Mouse (Mus musculus) spleen, postnatal 14 days (tissue): ENCODE measurements around the gene Epyc.
"Not testable (repeated sequence)": the region's sequence is repeated elsewhere in the genome, so short reads cannot be mapped to it uniquely, and the experiment has no call there.

Experiments
- DNase-seq, 2 experiments: peaks; one replicate each; pipeline ENCODE4 v3.0.0; 2021 to 2022; ENCODE audit warnings: low spot score in 2 of 2

Epyc gene

DNA sequence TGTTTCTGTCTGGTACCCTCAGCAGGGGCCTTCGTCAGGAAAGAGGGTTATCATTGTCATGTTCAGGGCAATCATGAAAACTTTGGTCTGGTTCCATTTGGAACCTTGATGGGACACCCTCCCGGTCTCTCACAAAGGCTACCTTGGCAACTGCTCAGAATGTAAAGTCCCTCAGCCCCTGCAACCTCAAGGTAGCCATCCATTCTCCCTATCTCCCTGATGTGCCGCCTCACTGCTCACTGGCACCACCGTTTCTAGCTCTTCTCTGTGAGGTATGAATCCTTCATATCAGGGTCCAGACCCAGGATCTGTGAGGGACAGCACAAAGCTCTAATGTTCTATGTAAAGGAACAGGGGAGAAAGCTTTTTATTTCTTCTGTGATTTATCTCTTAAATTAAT lies 70.7 kb downstream of the Epyc start:
- DNase-seq: no peak

DNA sequence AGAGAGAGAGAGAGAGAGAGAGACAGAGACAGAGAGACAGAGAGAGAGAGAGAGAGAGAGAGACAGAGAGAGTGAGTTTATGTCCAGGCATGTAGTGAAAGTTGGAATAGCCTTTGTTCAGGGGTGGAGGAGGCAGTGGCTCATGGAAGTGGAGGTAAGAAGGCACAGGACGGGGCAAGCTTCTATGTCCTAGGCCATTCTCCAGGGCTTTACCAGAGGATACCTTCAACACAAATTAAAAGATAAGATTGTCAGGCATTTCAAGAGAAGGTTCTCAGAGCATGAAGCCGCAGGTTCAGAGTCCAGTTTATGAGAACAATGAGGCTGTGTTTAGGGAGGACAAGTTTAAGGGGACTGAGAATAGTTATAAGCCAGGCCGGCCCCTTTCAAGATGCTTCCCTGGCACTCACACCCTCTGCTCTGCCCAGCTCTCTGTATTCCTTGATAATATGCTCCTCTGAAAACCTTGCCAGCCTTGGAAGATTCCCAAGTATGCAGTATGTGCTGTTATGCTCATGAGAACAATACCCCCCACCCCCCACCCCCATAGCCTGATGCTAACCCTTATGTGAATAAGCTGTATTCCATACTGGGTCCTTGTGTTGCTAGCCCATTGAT lies 71.5 kb downstream of the Epyc start:
- no peak for DNase-seq

DNA sequence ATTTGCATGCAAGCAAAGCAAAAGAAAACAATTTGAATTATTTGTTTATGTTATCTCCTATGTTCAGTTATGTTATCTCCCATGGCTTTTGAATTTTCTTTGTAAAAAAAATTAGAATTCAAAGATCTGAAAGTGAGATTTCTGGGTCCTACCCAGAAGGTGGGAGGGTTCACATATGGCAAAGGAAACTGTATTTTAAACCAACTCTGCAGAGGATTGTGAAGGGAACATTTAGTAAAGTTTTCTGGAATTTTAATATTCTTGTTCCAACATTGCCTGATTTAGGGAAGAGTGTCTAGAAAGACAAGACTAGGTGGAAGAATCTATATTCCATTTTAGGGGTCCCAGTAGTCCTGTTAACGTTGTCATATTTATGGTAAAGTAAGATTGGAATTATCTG lies 73.4 kb downstream of the Epyc start:
- no peak for DNase-seq

- no peak for DNase-seq
Observed at GRCm38 (mm10) chr10:97718021-97718420, 74.2 kb downstream of the Epyc start.

DNA sequence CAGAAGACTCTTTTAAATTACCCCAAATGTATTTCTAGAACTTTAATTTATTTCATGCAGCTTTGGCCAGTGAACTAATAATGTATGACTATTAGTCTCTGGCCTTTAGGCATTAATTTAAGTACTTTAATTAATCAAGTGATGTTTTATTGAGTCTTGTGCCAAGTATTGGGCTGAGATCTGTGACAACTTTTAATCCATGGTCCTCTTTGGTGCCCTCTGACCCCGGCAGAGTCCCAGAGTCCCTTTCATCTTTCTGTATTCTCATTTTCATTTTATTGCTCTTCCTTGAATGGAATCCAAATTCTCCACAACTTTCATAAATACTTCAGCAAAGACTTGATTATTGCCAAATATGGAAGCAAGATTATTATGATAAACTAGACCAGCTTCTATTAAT lies 76.8 kb downstream of the Epyc start:
- no peak for DNase-seq

DNA sequence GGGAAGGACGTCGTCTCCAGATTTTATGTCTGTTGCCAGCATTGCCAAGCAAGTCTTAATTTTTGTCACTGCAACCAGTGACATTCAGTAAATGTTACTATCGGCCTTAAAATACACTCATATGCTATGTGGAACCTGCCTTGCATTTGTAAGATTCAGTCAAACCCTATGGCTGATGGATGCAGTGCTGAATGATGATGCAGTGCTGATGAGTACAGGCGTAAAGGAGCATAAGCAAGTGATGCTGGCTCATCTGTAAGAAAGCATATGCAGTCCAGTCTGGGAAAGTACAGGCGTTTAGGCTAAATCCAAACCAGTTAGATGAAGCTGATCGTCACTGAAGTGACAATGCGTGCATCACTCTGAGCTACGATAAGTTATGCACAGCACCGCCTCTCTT lies 78.8 kb downstream of the Epyc start:
- DNase-seq: no peak

DNA sequence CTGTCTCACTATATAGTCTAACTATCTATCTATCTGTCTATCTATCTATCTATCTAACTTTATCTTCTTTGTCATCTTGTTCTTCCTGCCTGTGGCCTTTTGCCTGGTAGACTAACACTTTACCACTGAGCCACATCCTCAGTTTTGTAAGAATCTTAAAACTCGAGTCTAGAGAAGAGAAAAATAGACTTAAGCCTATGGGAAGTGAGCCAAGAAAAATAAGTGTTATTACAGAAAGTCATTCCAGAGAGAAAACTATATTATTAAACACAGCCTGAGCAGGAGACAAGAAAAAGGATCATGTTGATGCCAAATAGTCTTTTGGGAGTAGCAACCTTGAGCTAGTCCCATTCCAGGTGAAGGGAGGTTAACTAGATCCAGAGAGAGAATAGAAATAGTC lies 82.1 kb downstream of the Epyc start:
- DNase-seq: no peak

DNA sequence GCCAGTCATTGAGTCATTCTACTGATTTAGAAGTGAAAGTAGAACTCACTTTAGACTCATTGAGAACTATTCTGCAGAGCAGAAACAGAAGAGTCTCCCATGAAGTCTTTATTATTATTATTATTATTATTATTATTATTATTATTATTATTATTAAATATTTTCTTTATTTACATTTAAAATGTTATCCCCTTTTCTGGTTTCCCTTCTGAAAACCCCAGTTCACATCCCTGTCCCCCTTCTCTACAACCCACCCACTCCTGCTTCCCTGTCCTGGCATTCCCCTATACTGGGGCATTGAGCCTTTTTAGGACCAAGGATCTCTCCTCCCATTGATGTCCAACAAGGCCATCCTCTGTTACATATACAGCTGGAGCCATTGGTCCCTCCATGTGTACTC lies 82.8 kb downstream of the Epyc start, which contains the start of gene C030005K15Rik:
Gene C030005K15Rik (minus strand): TSS at position 101 of the 400 bp plus-strand sequence.
- not testable (repeated sequence) for DNase-seq
